Mouse (Mus musculus) adrenal gland, postnatal 14 days (tissue): ENCODE results near the gene Nup107. TPM values are rescaled to one million over a fixed set of nuclear protein-coding genes. Genes with fewer than 3 reads are reported as not detected.
"Not testable (repeated sequence)": the region's sequence is repeated elsewhere in the genome, so short reads cannot be mapped to it uniquely, and the experiment has no call there.

Source experiments
- DNase-seq: peaks from one replicate; pipeline ENCODE4 v3.0.0; 2021; ENCODE audit warnings: mixed read lengths
- total RNA-seq: library from RNA; stranded (reverse); gene quantifications from 2 replicates; pipeline ENCODE4 v1.2.3, GENCODE M21; 2021

The Nup107 gene
- total RNA-seq, 1 experiment from 2014 or later, result 14.8 TPM

DNA sequence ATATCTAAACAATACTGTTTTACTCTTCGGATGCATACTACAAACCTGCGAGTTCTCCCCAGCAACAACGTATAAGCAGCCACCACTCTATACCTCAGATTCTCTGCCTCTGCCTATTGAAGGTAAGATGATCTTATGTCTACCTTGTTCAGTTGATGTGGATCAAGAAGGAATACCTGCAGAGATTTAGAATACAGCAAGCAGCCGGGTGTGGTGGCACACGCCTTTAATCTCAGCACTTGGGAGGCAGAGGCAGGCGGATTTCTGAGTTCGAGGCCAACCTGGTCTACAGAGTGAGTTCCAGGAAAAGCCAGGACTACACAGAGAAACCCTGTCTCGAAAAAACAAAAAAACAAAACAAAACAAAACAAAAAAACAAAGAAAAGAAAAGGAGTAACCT, 55.0 kb downstream of the Nup107 start:
- DNase-seq, result not testable (repeated sequence)

DNA sequence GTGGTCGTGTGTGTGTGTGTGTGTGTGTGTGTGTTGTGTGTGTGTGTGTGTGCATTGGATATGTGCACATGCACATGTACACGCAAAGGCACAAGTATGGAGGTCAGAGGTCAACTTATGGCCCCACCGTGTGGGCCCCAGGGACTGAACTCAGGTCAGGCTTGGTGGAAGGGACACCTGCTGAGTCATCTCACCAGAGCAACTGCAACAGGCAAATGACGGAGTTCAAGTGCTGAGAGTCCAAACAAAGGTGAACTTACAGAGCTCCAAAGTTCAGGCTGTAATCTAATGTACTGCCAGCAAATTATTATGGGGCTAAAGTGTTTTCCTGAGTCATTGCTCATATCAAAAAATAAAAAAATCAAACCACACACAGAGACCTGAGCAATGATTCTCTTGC, 55.4 kb downstream of the Nup107 start:
- DNase-seq, result no peak

- no peak for DNase-seq
These were observed 55.9 kb downstream of the Nup107 start for GRCm38 (mm10) chr10:117736573-117736972.

- DNase-seq, result not testable (repeated sequence)
These were observed 57.1 kb downstream of the Nup107 start for GRCm38 (mm10) chr10:117735396-117735795.

DNA sequence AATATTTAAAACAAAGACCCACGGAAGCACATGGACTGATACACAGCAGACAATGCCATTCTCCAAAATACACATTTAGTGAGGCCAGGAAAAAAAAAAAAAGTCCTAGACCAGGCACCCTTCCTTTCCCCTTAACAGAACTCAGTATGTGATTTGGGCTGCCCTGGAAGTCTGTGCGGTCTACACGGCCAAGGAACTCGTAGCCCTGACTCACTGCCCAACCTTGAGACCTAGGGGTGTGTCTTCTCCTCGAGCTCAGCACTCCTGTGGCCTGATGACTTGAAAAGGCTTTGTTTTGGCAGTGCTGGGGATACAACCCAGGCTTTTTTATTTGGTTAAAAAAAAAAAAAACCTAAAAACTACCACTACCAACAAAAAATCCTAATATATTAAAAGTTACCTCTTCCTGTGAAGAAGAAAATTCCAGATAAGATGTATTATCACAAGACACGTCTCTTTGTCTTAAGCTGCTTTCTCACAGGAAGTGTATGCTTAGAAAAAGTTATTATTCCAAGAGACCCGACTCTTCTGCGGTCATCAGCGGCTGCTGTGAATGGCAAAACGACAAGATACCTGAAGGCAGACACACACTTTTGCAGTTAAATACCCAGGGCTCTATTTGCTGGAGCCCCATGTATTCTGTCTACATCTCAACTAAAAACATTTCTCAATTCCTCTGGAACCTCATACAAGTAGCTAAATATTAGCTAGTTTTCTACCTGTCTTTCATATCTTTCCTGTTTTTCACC, 58.2 kb downstream of the Nup107 start:
- DNase-seq, result peak; percentile 64

GRCm38 (mm10) chr10:117733626-117734025, 58.9 kb downstream of the Nup107 start:
- DNase-seq, result not testable (repeated sequence)

DNA sequence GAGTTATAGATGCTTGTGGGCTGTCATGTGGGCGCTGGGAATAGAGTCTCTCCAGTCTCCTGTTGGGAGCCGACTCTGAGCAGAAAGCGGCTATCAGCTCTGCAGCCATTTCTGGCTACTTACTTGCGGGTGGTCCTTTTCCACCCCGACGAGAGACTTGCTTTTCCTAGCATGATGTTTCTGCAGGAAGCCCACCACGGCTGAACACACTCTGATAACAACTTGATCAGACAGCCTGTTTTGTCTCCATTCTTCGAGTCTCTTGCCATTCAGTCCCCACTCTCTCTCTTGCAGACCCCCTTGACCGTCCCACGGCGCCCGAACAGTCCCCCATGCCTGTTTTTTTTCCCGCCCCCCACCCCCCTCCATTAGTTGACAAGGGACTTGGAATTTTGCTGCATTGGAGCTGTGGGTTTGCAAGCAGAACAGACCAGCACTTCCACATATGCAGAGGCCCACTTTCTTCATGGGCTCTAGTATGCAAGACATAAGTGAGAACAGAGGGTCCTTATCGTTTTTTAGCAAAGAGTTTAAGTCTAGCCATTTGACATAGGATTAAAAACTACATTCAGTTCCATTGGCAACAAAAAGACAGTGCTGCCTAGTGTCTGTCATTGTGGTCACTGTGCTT, 59.4 kb downstream of the Nup107 start:
- no peak for DNase-seq

- DNase-seq, result no peak
These were observed 60.3 kb downstream of the Nup107 start for GRCm38 (mm10) chr10:117732184-117732583.

DNA sequence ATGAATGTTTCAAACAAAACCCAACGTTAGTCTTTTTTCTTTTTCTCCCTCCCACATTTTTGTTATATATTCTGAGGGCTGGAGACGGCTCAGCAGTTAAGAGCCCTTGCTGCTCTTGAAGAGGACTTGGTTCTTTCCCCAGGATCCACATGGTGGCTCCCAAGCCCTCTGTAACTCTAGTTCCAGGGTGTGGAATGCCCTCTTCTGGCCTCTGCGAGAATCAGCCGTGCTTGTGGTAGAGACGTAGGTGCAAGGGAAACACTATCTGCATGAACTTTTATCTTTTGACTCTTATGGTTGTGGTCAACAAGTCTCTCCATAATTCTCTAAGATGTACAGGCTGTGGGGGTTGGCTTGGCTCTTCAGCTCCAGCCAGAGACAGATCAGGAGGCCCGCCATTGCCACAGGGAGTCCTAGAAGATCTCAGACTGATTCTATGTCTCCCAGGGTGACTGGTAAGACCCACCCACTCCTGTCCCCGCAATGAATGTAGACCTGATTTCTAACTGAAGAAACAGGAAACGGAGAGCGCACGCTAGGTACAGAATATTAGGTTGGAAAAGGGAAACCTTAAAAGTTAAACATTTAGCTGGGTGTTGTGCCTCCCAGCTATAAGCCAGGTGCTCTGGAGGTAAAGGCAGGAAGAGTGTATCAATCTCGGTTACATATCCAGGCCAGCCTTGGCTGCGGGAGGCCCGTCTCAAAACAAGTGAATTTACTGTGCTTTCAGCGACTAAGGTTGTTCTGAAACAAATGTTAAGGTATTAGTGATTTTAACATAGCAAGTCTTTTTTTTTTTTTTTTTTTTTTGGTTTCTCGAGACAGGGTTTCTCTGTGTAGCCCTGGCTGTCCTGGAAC, 61.0 kb downstream of the Nup107 start:
- DNase-seq, result peak; percentile 83

- DNase-seq, result no peak
These were observed 61.8 kb downstream of the Nup107 start for GRCm38 (mm10) chr10:117730637-117731203.

DNA sequence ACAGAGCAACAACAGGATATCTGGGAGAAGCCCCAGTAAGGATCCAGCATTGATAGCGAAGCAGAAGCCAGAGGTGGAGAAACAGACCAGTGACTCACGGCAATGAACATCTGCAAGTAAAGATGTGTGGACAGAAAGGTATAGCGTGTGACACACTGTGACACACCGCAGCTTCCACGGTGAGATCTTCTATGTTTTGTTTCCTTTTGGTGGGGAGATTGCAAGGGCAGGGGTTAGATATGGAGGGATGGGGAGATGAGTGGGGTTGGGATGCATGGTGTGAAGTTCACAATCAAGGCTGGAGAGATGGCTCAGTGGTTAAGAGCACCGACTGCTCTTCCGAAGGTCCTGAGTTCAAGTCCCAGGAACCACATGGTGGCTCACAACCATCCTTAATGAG, 62.4 kb downstream of the Nup107 start:
- no peak for DNase-seq

- DNase-seq, result no peak
These were observed 63.2 kb downstream of the Nup107 start for GRCm38 (mm10) chr10:117729139-117729814.

DNA sequence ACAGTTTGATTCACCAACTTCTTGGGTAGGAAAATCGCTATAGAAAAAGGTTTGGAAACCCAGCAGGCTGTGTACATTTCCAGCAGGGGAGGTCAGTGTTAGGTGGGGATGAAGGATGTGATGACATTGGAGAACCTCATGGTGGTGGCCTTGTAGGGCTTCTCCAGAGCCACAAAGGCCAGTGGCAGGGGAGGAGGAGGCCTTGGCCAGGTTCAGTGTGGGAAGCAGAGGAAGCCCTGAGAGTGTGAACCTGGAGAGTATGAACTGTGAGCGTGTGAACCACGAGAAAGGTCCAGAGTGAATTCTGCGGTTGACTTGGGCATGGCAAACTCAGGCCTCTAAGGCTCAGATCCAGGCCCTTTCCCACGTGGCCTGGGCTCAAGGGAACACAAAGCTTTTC, 63.9 kb downstream of the Nup107 start:
- no peak for DNase-seq

DNA sequence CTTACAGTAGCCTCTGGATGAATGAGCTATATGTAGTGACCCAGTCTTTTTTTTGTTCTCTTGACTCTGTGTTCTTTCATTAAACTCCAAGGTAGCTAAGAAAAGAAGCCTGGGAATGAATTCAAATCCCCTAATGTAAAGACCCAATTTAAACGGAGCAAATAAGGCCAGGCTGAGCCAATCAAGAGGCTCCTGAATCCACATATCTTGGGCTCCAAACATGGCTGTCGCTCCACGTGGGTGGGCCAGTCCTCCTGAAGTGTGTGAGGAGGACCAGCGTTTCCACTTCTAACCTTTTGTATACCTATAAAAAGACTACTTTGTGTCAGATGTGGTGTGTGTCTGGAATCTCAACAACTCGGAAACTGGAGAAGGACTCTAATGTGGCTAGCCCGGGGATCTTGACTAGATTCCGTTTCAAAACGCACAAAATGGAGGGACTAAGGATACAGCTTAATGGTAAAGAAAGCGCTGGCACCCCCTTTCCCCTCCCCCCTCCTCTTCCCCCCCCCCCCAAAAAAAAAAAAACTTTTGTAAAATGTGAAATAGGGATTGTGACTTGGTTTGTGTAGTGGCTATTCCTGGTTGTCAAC, 64.9 kb downstream of the Nup107 start:
- DNase-seq, result no peak

GRCm38 (mm10) chr10:117726888-117727385, 65.6 kb downstream of the Nup107 start:
- DNase-seq, result no peak

GRCm38 (mm10) chr10:117726350-117726749, 66.2 kb downstream of the Nup107 start:
- DNase-seq, result no peak

DNA sequence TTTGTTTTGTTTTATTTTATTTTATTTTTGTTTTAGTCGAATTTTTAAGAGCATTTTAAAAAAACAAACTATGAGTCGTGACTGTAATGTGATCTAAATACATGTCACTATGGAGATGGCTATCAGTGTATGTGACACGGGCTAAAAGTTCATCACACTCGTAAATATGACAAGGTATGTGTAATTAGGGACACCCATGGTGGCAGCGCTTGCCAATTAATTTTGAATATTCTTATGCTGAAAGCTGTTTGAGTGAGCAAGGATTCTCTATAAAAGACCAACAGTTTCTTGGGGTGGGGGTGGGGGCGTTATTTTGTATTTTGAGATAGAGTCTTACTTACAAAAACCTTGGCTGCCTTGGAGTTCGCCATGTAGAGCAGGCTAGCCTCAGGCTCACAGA, 66.8 kb downstream of the Nup107 start:
- no peak for DNase-seq

GRCm38 (mm10) chr10:117724804-117725361, 67.6 kb downstream of the Nup107 start:
- DNase-seq, result no peak

GRCm38 (mm10) chr10:117724136-117724718, 68.3 kb downstream of the Nup107 start:
- no peak for DNase-seq
